Mouse (Mus musculus): ENCODE results near the gene Fmnl3. TPM values are rescaled to one million over a fixed set of nuclear protein-coding genes. Genes with fewer than 3 reads are reported as not detected.

The Fmnl3 gene
- polyA plus RNA-seq, 1 experiment = 0.01 TPM

- peaks cover 3% of the 10 kb centered on the region; the same call in 1 of the 2 replicates for H3K36me3 ChIP-seq (ENCODE audit: control insufficient read depth)
- H3K27me3 ChIP-seq (ENCODE audit: control insufficient read depth) = no peaks in the 10 kb centered on the region
- no peaks in the 10 kb centered on the region for H3K9me3 ChIP-seq (ENCODE audit: control insufficient read depth, low read length)
- H3K4me1 ChIP-seq (ENCODE audit: control insufficient read depth) = no peaks in the 10 kb centered on the region; the same call in 1 of the 2 replicates
- no peak overlapping the region for H3K4me3 ChIP-seq (replicated peaks)
- TF ChIP-seq TAL1 (IDR thresholded peaks at IDR 0.05; ENCODE audit: low read length) = no peak
- TF ChIP-seq GATA1 (IDR thresholded peaks at IDR 0.05; ENCODE audit: low read length) = no peak
Measured at GRCm38 (mm10) chr15:99326407-99326806, 43.9 kb downstream of the Fmnl3 start.

DNA sequence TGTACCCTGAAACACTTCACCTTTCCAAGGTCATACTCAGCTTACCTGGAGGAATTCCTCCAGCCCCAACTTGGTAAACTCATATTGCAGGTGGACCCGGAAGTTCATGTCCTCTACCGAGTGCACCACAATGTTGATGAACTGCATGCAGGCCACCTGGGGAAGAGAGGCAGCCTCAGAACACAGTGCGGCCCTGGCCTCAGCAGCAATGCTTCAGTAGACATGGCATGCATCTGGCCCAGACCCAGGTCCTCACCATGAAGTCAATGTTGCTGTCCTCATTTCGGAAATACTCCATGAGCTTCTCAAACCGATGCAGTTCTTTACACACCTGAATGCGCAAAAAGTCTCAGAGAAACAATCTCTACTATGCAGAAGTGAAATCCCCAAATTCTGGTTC, 44.7 kb downstream of the Fmnl3 start:
- no peak overlapping the region for H3K4me3 ChIP-seq (replicated peaks)
- H3K36me3 ChIP-seq (ENCODE audit: control insufficient read depth) = peaks cover 4% of the 10 kb centered on the region; the same call in 1 of the 2 replicates
- H3K27me3 ChIP-seq (ENCODE audit: control insufficient read depth) = no peaks in the 10 kb centered on the region
- no peaks in the 10 kb centered on the region for H3K9me3 ChIP-seq (ENCODE audit: control insufficient read depth, low read length)
- TF ChIP-seq TAL1 (IDR thresholded peaks at IDR 0.05; ENCODE audit: low read length) (no peak), GATA1 (IDR thresholded peaks at IDR 0.05; ENCODE audit: low read length) (no peak)
- H3K4me1 ChIP-seq (ENCODE audit: control insufficient read depth) = no peaks in the 10 kb centered on the region; the same call in 1 of the 2 replicates

- no peak for TF ChIP-seq GATA1 (IDR thresholded peaks at IDR 0.05; ENCODE audit: low read length)
- TF ChIP-seq TAL1 (IDR thresholded peaks at IDR 0.05; ENCODE audit: low read length) = no peak
- Histone ChIP-seq H3K4me3 (replicated peaks) (no peak overlapping the region), H3K9me3 (ENCODE audit: control insufficient read depth, low read length) (no peaks in the 10 kb centered on the region), H3K4me1 (ENCODE audit: control insufficient read depth) (no peaks in the 10 kb centered on the region), H3K27me3 (ENCODE audit: control insufficient read depth) (no peaks in the 10 kb centered on the region), H3K36me3 (ENCODE audit: control insufficient read depth) (peaks cover 6% of the 10 kb centered on the region; the same call in 1 of the 2 replicates)
Measured at GRCm38 (mm10) chr15:99324151-99324550, 46.1 kb downstream of the Fmnl3 start.

GRCm38 (mm10) chr15:99320978-99321377, 49.3 kb downstream of the Fmnl3 start:
- H3K27me3 ChIP-seq (ENCODE audit: control insufficient read depth) = no peaks in the 10 kb centered on the region
- TF ChIP-seq GATA1 (IDR thresholded peaks at IDR 0.05; ENCODE audit: low read length) = no peak
- TF ChIP-seq TAL1 (IDR thresholded peaks at IDR 0.05; ENCODE audit: low read length) = no peak
- no peak overlapping the region for H3K4me3 ChIP-seq (replicated peaks)
- H3K36me3 ChIP-seq (ENCODE audit: control insufficient read depth) = peaks cover 10% of the 10 kb centered on the region; the same call in 1 of the 2 replicates
- no peaks in the 10 kb centered on the region for H3K4me1 ChIP-seq (ENCODE audit: control insufficient read depth)
- H3K9me3 ChIP-seq (ENCODE audit: control insufficient read depth, low read length) = no peaks in the 10 kb centered on the region

DNA sequence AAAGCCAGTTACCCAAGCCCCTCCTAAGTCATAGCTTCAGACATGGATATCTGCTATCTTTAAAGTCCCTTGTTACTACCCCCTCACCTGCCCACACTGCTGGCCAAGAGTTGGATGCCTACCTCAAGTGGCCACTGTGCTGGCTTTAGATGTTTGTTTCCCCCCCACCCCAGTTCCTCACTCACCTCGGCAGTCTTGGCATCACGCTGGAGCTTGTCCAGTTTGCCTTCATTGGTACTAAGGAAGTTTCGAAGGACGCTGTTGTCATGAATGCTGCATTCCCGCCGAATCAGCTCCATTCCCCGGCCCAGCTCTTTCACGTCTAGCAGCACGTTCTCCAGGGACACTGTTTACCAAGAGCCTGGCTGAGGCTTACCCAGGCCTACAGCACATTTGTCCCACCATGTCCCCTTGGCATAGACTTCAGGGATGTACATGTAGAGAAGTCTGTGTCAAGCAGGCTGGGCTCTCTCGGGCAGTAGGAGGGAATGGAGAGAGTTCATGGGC, 50.1 kb downstream of the Fmnl3 start:
- Histone ChIP-seq H3K9me3 (ENCODE audit: control insufficient read depth, low read length) (no peaks in the 10 kb centered on the region), H3K36me3 (ENCODE audit: control insufficient read depth) (peaks cover 10% of the 10 kb centered on the region; the same call in 1 of the 2 replicates), H3K27me3 (ENCODE audit: control insufficient read depth) (no peaks in the 10 kb centered on the region), H3K4me3 (replicated peaks) (no peak overlapping the region), H3K4me1 (ENCODE audit: control insufficient read depth) (no peaks in the 10 kb centered on the region)
- TF ChIP-seq TAL1 (IDR thresholded peaks at IDR 0.05; ENCODE audit: low read length) (no peak), GATA1 (IDR thresholded peaks at IDR 0.05; ENCODE audit: low read length) (no peak)

DNA sequence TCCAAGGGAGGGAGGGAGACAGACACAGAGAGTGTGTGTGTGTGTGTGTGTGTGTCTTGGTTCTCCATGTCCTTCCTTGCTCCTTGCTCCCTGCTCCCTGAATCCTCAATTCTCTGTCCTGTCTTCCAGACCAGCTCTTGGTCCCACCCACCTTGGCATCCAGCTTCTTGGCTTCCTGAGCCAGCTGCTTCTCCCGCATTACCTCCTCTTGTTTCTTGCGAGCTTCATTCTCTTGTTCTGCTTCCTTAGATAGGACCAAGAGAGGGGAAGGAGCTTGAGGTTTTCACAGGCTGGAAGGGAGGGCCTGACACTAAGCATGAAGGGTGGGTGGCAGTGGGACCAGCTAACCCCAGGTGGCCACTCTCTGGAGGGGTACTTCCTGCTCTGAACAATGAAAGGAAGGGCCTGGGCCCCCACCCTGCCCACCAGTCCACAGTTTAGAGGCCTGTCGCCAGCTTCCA, 50.8 kb downstream of the Fmnl3 start:
- no peaks in the 10 kb centered on the region for H3K9me3 ChIP-seq (ENCODE audit: control insufficient read depth, low read length)
- H3K27me3 ChIP-seq (ENCODE audit: control insufficient read depth) = no peaks in the 10 kb centered on the region
- H3K4me1 ChIP-seq (ENCODE audit: control insufficient read depth) = no peaks in the 10 kb centered on the region
- TF ChIP-seq TAL1 (IDR thresholded peaks at IDR 0.05; ENCODE audit: low read length) = no peak
- no peak for TF ChIP-seq GATA1 (IDR thresholded peaks at IDR 0.05; ENCODE audit: low read length)
- H3K36me3 ChIP-seq (ENCODE audit: control insufficient read depth) = peaks cover 12% of the 10 kb centered on the region; the same call in 1 of the 2 replicates
- no peak overlapping the region for H3K4me3 ChIP-seq (replicated peaks)

DNA sequence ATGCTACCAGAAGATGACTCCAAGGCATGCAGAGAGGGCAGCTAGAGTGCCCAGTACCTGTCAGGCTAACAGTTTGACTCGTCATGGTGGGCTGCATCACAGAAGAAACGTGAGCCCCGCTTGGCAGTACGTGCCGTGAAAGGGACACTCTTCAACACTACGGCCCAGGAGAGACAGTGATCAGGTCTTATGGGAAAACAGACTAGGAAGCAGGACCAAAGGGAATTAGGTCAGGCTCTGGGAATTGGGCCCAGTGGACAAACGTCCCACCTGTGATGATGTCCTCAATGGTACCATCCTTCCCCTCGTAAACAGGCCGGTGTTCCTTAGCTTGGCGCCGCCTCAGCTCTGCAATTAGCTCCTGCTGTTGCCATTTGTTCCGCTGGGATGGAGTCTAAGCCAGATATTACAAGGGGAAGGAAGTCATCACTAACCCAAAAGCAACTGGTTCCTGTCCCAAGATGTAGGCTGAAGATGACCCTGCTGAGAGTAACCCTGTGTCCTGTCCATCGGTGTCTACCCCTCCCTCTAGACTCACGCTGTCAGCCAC, 51.3 kb downstream of the Fmnl3 start:
- TF ChIP-seq GATA1 (IDR thresholded peaks at IDR 0.05; ENCODE audit: low read length) (no peak), TAL1 (IDR thresholded peaks at IDR 0.05; ENCODE audit: low read length) (no peak)
- no peaks in the 10 kb centered on the region for H3K9me3 ChIP-seq (ENCODE audit: control insufficient read depth, low read length)
- H3K36me3 ChIP-seq (ENCODE audit: control insufficient read depth) = peaks cover 12% of the 10 kb centered on the region; the same call in 1 of the 2 replicates
- no peaks in the 10 kb centered on the region for H3K4me1 ChIP-seq (ENCODE audit: control insufficient read depth)
- H3K4me3 ChIP-seq (replicated peaks) = no peak overlapping the region
- H3K27me3 ChIP-seq (ENCODE audit: control insufficient read depth) = no peaks in the 10 kb centered on the region

- H3K4me1 ChIP-seq (ENCODE audit: control insufficient read depth) = no peaks in the 10 kb centered on the region
- no peaks in the 10 kb centered on the region for H3K27me3 ChIP-seq (ENCODE audit: control insufficient read depth)
- peaks cover 12% of the 10 kb centered on the region; the same call in 1 of the 2 replicates for H3K36me3 ChIP-seq (ENCODE audit: control insufficient read depth)
- no peak for TF ChIP-seq TAL1 (IDR thresholded peaks at IDR 0.05; ENCODE audit: low read length)
- TF ChIP-seq GATA1 (IDR thresholded peaks at IDR 0.05; ENCODE audit: low read length) = no peak
- H3K4me3 ChIP-seq (replicated peaks) = no peak overlapping the region
- no peaks in the 10 kb centered on the region for H3K9me3 ChIP-seq (ENCODE audit: control insufficient read depth, low read length)
Measured at GRCm38 (mm10) chr15:99318071-99318470, 52.2 kb downstream of the Fmnl3 start.

DNA sequence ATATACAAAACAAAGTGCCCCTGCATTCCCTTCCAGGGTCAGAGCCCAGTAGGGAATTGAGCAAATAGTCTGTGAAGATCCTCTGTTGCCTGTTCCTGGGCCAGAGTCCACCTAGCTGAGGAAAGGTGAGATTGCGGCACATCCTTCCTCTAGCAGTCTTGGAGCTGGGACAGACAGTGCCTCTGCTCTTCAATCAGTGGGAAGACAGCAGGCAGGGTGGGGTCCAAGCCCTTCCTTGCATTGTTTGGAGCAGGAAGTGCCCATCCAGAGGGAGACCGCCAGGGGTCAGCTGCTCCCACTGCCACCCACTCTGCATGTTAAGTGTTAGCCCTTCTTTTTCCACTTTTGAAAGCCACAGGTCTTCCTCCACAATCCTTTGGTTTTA, 53.0 kb downstream of the Fmnl3 start:
- TF ChIP-seq GATA1 (IDR thresholded peaks at IDR 0.05; ENCODE audit: low read length) (no peak), TAL1 (IDR thresholded peaks at IDR 0.05; ENCODE audit: low read length) (no peak)
- Histone ChIP-seq H3K4me1 (ENCODE audit: control insufficient read depth) (no peaks in the 10 kb centered on the region), H3K36me3 (ENCODE audit: control insufficient read depth) (peaks cover 12% of the 10 kb centered on the region; the same call in 1 of the 2 replicates), H3K27me3 (ENCODE audit: control insufficient read depth) (no peaks in the 10 kb centered on the region), H3K9me3 (ENCODE audit: control insufficient read depth, low read length) (no peaks in the 10 kb centered on the region), H3K4me3 (replicated peaks) (no peak overlapping the region)

Measured in erythroblast, embryonic 14.5 days (primary cell).